In genomic region chr4:128824131-128824530, GRCm38 (mm10) we compare ENCODE assay signal across 13 mouse cellular contexts.
"Had no signal": no experiment of that assay in that cellular context is flagged by ENCODE, and none has a peak within 500 bp of the region (broad histone marks: within the 10 kb centered on the region; RNA-seq: fewer than 3 reads in every experiment).

No protein-coding gene starts in this region.

- ATAC-seq: midbrain, embryonic 13.5 days; midbrain, embryonic 15.5 days had no signal

- H3K27ac ChIP-seq: midbrain, embryonic 13.5 days; midbrain, embryonic 15.5 days; neural tube, embryonic 12.5 days; stomach, embryonic 15.5 days had no signal

- DNase-seq: lung, adult 18-20 months; lung, embryonic 14.5 days; lung, postnatal 10 days; lung, postnatal 4 days; right cerebral cortex, postnatal 14 days; thymus, adult 18-20 months; thymus, postnatal 14 days; thymus, postnatal 36 days had no signal

- H3K27me3 ChIP-seq: midbrain, embryonic 13.5 days; midbrain, embryonic 15.5 days; neural tube, embryonic 12.5 days; stomach, embryonic 15.5 days had no signal

- H3K4me2 ChIP-seq: lung, embryonic 14.5 days; midbrain, embryonic 13.5 days; midbrain, embryonic 15.5 days; neural tube, embryonic 12.5 days; stomach, embryonic 15.5 days had no signal

- H3K36me3 ChIP-seq: midbrain, embryonic 13.5 days; midbrain, embryonic 15.5 days; neural tube, embryonic 12.5 days; stomach, embryonic 15.5 days had no signal

- H3K4me1 ChIP-seq: midbrain, embryonic 13.5 days; neural tube, embryonic 12.5 days; stomach, embryonic 15.5 days had no signal

- H3K9ac ChIP-seq: lung, embryonic 14.5 days; midbrain, embryonic 13.5 days; midbrain, embryonic 15.5 days; neural tube, embryonic 12.5 days; stomach, embryonic 15.5 days had no signal

- H3K4me3 ChIP-seq: megakaryocyte, embryonic 14.5 days; midbrain, embryonic 13.5 days; midbrain, embryonic 15.5 days; neural tube, embryonic 12.5 days; stomach, embryonic 15.5 days had no signal

- H3K9me3 ChIP-seq: midbrain, embryonic 13.5 days; midbrain, embryonic 15.5 days; neural tube, embryonic 12.5 days; stomach, embryonic 15.5 days had no signal
